Mouse (Mus musculus) lung, postnatal 14 days (tissue): Measurements from ENCODE around the gene Kif3a.
"Not testable (repeated sequence)": the region's sequence is repeated elsewhere in the genome, so short reads cannot be mapped to it uniquely, and the experiment has no call there.

Experiments
- DNase-seq: peaks from one replicate; pipeline ENCODE4 v3.0.0; 2021

Gene Kif3a

DNA sequence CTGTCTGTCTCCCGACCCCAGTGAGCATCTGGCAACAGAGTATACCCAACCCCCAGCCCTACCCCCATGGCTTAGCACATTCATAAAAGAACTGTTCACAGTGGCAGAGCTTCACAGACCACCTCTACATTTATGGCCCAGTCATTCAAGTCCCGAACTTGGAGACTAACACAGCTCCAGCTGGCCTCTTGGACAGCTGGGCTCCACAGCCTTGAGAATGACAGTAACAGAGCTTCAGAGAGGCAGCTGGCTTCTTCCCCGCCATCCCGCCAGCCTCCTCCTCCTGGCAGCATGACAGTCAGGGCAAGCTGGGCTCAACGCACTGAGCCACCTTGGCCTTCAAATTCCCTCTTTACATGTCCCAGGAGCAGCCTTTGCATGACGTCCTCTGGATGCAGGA lies 20.9 kb upstream of the Kif3a start:
- no peak for DNase-seq

DNA sequence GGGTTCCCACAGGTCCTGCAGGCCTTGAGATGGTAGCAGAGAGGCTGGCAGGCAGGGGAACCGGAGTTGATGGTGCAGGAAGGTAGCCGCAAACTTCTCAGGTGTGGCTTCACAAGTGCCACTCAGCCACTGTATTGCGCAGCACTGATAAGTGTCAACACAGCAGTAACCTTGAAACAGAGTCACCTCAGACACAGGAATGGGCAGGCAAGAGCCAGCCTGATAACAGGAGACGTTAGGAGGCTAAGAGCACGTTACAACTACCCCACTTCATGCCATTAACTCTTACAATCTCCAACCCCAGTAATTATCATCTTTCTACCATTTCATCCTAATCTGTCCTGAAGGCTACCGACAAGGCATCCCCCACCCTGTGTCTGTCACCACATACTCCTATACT lies 19.6 kb upstream of the Kif3a start:
- peak; percentile 54 for DNase-seq

DNA sequence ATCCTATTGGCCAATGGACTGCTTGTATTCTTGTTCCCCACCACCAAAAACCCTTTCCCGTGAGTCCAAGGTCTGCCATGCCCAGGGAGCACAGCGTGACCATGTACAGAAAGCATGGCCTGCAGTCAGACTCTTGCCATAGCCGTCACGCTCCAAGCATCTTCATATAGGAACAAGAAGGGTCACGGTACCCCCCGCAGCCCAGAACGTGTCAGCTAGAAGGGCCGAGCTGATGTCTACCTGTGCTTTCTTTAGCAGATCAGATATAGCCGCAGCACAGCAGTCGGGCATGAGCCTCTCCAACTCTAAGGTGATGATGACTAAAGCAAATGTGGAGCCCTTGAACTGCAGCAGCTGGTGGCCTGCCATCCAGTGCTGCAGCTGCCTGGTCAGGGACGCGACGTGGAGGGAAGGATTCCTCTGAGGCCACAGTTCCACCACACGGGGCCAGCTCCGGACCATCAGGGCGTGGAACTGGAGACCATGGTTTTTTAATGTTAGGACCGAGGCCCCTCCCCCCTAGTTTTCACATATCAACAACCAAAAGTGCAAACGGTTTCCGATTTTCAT lies 19.1 kb upstream of the Kif3a start:
- DNase-seq: no peak

DNA sequence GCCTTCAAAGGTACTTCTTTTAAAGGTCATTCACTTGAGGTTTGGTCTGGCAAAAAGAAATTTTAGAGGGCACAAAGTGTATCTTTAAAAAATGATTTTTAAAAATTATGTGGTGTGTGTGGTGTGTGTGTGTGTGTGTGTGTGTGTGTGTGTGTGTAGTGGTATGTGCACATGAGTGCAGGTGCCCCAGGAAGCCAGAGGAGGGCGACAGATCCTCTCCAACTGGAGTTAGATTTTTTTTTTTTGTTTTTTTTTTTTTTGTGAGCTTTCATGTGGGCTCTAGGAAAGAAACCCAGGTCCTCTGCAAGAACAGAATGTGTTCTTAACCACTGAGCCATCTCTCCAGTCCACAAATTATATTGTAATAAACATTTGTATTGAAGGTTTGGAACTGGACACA lies 16.5 kb upstream of the Kif3a start:
- no peak for DNase-seq

DNA sequence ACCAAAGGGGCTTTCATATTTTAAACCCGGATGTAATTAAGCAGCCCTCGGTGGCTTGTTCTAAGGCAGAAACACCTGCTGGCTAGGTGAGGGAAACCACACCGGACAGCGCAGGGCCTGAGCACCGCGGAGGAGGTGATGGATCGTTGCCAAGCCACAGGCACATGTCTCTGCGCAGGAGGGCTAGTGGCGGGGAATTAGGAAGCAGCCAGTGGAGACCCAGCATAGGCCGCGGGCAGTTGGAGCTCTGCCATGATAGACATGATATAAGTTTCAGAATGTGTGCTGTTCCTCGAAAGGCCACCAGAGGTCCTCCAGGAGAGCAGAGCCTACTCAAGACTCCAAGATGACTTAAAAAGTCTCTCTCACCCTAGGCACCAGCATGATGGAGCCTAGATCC lies 15.4 kb upstream of the Kif3a start:
- peak; percentile 24 for DNase-seq

DNA sequence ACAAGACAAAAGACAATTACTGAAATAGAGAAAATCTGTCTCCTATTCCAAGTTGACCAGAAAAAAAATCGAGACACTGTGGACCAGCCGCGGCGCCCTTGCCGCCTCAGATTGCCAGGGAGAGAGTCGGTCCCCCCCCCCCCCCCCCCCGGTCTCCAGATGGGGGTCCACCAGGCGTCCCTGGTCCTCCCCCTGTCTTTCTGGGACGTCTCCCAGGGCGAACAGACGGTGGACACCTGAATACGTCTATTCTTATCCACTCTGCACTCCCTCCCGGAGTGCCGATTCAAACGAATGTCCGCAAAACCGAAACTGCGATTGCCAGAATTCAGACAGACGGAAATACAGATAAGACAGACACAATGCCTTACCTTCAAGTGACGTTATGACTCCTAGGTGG lies 10.7 kb upstream of the Kif3a start:
- DNase-seq: not testable (repeated sequence)

DNA sequence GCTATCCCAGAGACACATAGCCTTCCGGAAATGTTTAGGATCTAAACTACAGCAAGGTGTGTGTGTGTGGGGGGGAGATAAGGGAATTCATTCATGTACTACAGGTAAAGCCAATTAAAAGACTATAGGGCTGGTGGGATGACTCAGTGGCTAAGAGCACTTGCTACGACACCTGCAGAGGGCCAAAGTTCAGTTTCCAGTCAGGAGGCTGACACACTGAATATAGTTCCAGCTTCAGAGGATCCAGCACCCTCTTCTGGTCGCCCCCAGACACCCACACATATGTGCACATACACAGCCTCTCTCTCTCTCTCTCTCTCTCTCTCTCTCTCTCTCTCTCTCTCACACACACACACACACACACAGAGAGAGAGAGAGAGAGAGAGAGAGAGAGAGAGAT lies 9.2 kb upstream of the Kif3a start:
- not testable (repeated sequence) for DNase-seq

DNA sequence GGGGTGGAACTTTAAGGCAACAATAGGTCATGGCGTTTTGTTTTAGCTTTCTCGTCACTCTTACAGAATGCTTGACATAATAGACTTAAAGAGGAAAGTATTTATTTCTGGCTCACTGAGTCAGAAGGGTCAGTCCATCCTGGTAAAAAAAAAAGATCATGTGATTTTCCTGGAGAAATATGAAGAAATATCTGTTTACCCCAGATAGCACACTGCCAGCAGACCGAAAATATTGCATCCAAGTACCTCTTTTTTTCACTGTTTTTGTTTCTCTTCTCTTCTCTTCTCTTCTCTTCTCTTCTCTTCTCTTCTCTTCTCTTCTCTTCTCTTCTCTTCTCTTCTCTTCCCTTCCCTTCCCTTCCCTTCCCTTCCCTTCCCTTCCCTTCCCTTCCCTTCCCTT lies 7.2 kb upstream of the Kif3a start:
- DNase-seq: not testable (repeated sequence)

DNA sequence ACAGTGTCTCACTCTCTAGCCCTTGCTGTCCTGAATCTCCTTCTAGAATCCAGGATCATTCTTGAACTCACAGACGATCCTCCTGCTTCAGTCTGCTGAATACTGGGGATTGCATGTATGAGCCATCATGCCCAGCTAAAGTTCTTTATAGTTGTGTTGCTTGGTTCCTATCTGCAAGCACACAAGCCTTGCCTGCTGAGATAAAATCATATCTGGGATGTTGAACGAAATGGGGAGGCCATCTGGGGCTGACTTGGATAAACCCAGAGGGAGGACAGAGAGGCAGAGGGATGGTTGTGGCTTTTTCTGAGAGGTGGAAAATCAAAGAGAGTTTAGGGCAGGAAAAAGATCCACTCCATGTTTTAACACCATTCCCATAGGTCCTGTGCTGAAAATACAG lies 5.2 kb upstream of the Kif3a start:
- no peak for DNase-seq

DNA sequence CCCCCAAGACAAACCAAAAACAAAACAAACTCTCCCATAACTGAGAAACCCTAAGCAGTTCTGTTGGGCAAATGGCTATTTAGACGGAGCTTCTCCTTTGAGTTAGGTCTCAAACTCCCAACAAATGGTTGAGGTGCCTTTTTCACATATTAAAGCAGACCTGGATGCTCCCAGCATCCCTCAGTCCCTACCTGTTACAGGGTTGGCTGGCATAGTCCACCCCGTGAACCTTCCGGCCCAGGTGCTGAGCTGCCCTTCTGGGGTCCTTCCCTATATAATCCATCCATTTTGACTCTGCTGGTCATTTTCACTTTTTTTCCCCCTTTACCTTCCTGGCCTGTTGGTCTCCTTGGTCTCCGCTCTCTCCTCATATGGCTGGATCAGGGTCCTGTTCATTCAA lies 533 bp upstream of the Kif3a start:
- no peak for DNase-seq

DNA sequence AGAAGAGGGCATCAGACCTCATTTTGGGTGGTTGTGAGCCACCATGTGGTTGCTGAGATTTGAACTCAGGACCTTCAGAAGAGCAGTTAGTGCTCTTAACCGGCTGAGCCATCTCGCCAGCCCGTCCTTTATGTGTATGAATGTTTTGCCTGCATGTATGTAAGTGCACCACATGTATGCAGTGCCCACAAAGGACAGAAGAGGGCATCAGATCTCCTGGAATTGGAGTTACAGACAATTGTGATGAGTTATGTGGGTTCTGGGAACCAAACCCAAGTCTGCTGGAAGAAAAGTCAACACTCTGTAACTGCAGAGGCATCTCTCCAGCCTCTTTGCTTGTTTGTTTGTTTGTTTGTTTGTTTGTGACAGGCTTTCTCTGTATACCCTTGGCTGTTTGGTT lies 13.4 kb downstream of the Kif3a start:
- DNase-seq: no peak

DNA sequence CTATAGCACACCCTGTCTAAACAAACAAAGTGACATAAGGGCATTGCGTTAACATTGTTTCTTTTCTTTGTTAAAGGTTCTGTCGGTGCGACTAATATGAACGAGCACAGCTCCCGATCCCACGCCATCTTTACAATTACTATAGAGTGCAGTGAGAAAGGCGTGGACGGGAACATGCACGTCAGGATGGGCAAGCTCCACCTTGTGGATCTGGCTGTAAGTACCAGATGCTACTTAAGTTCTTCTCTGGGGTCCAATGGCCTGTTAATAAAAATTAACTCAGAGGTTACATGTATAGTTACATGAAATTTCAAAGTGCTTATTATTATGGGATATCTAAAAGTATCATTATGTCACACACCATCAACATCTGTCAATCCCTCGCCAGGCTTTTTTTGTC lies 16.0 kb downstream of the Kif3a start:
- no peak for DNase-seq

DNA sequence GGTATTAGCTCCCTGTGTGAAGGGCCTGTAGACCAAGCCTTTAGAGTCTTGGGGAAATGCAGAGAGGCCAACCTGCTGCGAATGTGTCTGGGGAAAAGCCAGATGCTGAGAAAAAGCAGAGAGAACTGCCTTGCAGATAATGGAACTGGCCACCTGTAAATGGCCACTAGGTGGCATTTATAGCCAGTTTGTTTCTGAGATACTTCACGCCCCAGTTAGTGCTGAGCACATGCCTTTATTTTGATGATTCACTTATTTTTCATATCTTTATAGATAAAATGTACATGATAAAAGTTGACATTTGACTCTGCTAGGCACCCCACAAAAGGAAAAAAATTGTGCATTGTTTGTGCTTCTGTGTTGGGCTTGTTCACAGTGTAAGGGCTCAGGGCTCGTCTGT lies 17.7 kb downstream of the Kif3a start:
- DNase-seq: peak; percentile 8

DNA sequence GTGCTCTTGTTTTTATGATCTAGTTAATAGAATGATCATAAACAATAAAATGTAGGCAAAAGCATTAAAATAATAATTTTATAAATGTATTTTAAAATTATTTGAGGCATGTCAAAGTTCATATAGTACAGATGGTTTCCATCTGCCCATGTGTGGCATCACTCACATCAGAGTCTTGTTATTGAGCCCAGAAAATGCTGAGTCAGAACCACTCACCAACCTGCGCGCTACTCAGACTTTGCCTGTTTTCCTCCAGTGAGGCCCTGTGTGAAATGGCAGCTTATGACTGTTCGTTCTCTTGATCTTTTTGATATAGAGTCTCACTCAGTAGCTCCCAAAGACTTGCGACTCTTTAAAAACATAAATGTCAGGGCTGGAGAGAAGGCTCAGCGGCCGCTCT lies 18.3 kb downstream of the Kif3a start:
- no peak for DNase-seq

DNA sequence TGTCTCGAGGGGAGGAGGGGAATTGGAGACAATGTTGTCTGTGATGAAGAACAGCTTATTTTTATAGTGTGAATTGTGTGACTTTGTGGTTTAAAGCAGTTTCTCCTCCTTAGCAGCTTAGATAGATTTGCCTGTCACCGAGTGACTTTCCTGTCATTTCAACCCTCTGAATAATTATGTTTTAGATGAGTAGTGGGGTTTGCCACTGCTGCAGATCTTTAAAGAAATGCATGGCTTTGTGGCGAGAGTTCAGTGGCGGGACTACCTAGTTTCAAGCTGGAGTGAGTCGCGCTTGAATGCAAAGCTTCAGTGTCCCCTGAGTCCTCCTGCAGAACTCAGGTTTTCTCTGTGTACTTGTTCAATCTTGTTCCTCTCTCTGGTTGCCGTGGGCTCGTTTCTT lies 21.1 kb downstream of the Kif3a start:
- DNase-seq: no peak

DNA sequence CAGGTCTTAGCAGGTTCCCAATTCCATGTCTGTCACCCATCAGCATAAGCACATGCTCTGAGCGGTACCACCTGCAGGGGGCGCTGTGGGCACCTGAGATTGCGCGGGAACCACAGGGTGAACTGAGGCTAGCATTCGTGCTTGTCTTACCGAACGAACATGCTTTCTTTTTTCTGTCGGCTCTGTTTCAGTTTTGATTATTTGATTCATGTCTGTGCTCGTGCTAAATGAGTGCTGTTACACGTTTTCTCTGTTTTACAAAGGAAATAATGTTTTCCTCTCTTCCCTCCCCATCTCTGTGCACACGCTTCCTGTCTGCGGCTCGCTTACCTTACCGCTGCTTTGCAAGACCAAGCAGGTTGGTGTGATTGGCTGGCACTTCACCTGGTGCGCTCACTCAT lies 23.2 kb downstream of the Kif3a start:
- peak; percentile 63 for DNase-seq

DNA sequence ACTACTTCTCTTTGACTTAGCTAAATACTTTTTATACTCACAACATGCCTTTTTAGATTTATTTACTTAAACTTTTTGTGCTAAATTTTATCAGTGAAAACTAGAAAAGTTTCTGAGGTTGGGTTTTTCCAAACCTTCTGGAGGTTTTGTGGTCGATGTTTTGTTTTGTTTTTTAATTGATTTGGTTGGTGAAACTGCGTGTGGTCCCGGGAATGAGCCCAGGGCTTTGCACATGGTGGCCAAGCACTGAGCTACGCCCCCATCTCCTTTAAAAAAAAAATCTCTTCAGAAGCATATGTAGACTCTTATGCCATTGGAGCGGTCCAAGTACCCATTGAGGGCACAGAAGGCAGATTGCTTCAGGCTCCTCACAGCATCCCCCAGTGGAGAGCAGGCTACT lies 23.9 kb downstream of the Kif3a start:
- no peak for DNase-seq

DNA sequence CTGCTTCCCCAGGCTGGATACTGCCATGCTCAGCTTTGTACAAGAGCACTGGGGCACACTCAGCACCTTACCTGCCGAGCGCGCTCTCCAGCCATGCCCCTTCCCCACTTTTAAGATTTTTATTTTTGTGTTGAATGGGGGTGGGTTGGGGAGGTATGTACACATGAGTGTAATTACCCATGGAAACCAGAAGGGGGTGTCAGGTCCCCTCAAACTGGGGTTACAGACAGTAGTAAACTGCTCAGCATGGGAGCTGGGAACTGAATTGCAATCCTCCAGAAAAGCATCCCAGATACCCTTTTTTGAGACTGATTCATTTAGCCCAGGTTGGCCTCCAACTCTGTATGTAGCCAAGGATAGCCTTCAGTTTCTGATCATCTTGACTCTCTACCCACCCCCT lies 37.8 kb downstream of the Kif3a start:
- DNase-seq: no peak

DNA sequence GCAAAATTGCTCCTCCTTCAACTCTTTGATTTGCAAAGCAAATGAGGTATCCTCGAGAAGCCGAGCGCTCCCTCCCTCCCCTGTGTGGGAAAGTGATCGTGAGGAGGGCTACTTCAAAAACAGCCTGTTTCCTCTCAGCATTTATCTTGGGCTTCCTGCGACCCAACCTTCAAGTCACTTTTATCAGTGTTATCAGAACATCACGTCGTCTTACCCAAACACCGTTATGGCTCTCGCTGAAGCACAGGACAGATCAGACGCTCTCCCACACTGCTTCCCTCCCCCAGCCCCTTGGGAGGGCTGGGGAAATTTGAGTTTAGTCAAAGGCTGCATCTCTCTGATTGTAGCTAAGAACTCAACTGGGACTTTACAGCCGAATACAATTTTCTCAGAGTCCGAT lies 38.4 kb downstream of the Kif3a start:
- DNase-seq: no peak

DNA sequence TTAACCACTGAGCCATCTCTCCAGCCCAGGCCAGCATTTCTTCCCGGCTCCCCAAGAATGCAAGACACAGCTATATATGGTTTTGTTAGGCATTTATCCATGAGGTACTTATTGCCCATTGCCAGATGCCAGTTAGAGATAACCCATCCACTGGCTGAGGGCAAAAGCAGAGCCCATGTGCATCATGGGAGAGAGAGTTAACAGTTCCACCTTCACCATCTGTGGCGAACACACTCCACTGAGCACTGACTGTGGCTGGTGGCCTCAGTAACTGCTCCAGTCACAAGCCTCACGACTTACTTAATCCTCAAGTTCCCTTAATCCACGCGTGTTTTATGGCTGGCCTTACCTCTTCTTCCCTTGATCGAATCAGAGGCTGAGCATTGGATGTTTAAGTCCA lies 42.1 kb downstream of the Kif3a start:
- DNase-seq: no peak

DNA sequence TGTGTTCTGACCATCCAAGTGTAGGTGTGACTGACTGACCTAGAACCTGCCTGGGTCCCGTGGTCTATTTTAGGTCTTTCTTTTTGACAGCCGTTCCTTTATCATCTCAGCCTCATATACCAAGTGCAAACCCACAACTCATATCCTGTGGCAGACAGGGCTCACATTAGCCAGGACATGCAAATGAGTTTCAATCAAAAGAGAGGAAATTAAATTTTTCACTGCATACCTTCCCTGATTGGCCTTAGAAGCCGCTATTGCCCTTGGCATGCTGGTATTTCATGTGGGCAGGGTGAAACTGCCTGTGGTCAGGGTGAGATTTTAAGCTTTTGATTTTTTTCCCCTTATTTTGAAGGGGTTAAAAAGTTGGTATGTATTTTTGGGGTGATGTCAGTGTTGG lies 42.5 kb downstream of the Kif3a start:
- DNase-seq: no peak

DNA sequence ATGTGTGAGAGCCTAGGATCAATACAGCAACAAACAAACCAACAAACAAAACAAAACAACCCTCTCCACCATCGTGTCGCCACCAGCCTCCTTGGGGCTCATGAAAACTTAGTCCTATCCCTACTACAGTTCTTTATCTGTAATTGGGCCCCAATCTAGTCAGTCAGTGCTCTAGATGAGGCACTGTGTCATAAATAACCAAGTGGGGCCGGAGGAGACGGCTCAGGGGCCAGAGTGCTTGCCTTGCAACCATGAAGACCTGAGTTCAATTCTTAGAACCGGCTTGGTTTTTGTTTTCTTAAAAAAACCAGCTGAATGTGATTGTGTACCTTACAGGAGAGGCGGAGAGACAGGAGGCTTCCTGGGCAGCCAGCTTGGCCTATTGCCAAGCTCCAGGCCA lies 48.0 kb downstream of the Kif3a start:
- DNase-seq: no peak

DNA sequence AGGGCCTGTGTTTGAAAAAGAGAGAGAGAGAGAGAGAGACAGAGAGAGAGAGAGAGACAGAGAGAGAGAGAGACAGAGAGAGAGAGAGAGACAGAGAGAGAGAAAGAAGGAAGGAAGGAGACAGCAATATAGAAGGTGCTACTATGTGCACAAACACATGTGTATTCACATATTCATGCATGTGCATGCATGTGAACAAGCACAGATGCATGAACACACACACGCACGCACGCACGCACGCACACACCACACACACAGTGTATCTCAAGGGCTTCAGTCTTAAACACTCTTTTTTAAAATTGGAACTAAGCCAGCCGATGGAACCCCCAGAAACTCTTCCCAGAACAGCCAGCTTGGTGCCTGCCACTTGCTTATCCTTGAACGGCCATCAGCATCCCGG lies 48.4 kb downstream of the Kif3a start:
- DNase-seq: no peak

DNA sequence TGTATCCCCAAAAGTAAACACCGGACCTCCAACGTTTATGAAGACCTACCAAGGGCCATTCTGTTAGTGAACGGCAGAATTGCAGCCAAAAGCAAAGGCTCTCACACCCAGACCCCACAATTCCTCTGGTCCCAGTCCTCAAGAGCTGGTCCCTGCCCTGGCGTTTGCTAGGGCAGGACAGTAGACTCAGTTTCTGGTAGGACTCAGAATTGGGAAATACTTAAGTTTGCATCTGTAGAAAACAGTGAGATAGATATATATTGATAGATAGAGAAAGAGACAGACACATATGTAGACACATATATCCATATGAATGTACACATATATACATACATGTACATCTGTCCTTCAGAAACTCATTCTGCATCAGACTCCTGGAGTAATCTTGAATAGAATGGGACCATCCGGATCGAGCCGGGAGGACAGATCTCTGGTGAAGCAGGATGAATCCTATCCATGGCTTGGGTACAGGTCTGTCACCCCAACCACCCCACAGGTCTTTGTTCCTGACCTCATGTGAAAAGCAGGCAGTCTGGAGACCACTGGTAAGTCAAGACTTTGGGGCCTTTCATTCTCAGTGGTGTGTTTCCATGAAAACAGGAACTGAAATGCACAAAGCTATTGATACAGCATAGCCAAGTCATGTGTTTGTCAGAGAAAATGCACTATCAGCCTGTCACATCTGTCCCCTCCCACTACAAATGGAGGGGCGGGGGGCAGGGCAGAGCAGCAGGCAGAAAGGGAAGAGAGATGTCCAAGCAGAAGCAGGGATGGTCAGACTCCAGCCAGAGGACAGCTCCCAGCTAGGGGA lies 49.8 kb downstream of the Kif3a start:
- DNase-seq: no peak

DNA sequence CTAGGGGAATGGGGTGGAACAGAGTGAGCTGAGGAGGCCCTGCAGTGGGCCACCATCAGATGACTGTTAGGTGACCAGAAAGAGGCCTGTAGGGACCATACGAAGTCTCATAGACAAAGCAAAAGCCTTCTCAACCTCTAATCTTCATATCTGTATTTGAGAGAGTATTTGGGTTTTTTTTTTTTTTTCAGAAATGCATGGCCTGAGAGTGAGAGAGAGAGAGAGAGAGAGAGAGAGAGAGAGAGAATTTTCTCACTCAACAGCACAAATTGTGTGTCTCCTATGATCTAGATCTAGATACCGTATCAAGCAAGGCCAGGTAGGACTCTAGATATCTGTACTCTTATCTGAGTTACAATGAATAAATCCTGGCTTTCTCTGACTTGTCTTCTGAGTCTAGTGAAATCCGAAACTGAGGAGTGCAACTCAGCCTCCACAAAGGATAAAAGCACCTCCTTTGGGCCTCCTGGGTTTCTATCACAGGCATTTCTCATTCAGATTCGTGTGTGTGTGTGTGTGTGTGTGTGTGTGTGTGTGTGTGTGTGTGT lies 50.5 kb downstream of the Kif3a start:
- DNase-seq: no peak
